Mouse (Mus musculus) lung, postnatal 0 days (tissue): Measurements from ENCODE around the gene Fbxw15. TPM values are rescaled to one million over a fixed set of nuclear protein-coding genes. Genes with fewer than 3 reads are reported as not detected.
"Not testable (repeated sequence)": the region's sequence is repeated elsewhere in the genome, so short reads cannot be mapped to it uniquely, and the experiment has no call there.

Source experiments
- ATAC-seq: fragments of 200-750 bp; cut with Nextera tagmentation; 2 replicates; pipeline ENCODE4 v1.8.0; 2017; ENCODE audit warnings: moderate library complexity
- DNase-seq: peaks from one replicate; pipeline ENCODE4 v3.0.0-alpha.2; 2016; ENCODE audit warnings: low spot score
- H3K27ac ChIP-seq: fragments of 300-500 bp; sonication (generic); 2 replicates; pipeline ENCODE4 v1.5.1; 2014; ENCODE audit warnings: antibody characterized with exemption, mild to moderate bottlenecking, low read length, mixed read lengths
- H3K27me3 ChIP-seq: fragments of 300-500 bp; sonication (generic); replicated peaks from 2 replicates; pipeline ENCODE4 v1.6.1; 2014; ENCODE audit warnings: low read length, mixed read lengths; ENCODE audit not compliant: insufficient read depth
- H3K36me3 ChIP-seq: fragments of 300-500 bp; sonication (generic); 2 replicates; pipeline ENCODE4 v1.6.1; 2014; ENCODE audit warnings: low read length, mixed read lengths; ENCODE audit not compliant: insufficient read depth
- H3K4me1 ChIP-seq: fragments of 300-500 bp; sonication (generic); 2 replicates; pipeline ENCODE4 v1.6.1; 2014; ENCODE audit warnings: antibody characterized with exemption, low read depth, low read length, mixed read lengths; ENCODE audit not compliant: insufficient read depth
- H3K4me2 ChIP-seq: fragments of 300-500 bp; sonication (generic); replicated peaks from 2 replicates; pipeline ENCODE4 v1.6.1; 2014; ENCODE audit warnings: low read depth, mild to moderate bottlenecking, low read length, moderate library complexity, mixed read lengths
- H3K4me3 ChIP-seq: fragments of 300-500 bp; sonication (generic); 2 replicates; pipeline ENCODE4 v1.5.1; 2014; ENCODE audit warnings: low read depth, low read length
- H3K9ac ChIP-seq: fragments of 300-500 bp; sonication (generic); replicated peaks from 2 replicates; pipeline ENCODE4 v1.6.1; 2014; ENCODE audit warnings: low read depth, mild to moderate bottlenecking
- H3K9me3 ChIP-seq: fragments of 300-500 bp; sonication (generic); 2 replicates; pipeline ENCODE4 v1.6.1; 2016; ENCODE audit warnings: low read length, mixed read lengths
- CTCF ChIP-seq: IDR thresholded peaks from 2 replicates; pipeline ENCODE4 v1.5.1; 2016; ENCODE audit warnings: antibody characterized with exemption, mild to moderate bottlenecking
- EP300 ChIP-seq: IDR thresholded peaks from 2 replicates; pipeline ENCODE4 v1.6.1; 2016; ENCODE audit warnings: antibody characterized with exemption, mild to moderate bottlenecking, control low read depth
- WGBS: fragments of 180-500 bp; shearing (Covaris S2); extraction: QIAGEN DNeasy Blood & Tissue Kit; methylation state at CpG from one replicate; pipeline ENCODE4 v1.1.7; 2014; 5-methylcytosine and 5-hydroxymethylcytosine counted together
- polyA plus RNA-seq: library from polyadenylated mRNA; unstranded; fragments of >200 nt; fragmentation: Nextera tagmentation; extraction: Ambion mirVana; gene quantifications from 2 replicates; pipeline ENCODE4 v1.2.1, GENCODE M21; 2015

Gene Fbxw15
- polyA plus RNA-seq, 1 experiment from 2014 or later: not detected

DNA sequence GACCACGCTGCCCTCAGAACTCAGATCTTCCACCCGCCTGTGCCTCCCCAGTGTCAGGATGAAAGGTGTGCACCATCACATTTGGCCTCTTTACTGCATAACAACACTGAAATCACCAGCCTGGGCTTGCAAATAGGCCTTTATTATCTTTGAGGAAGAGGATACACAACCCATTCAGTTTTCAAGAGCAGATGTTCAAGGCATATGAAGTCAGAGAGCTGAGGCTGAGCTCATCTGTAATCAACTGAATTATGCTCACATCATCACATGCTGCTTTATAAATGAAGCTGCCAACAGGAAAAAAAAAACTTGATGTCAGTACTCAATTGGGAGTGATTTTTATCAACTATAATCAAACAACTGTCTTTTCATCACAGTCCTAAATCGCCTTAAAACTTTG, 15.6 kb downstream of the Fbxw15 start:
- Histone ChIP-seq H3K4me1 (no peaks in the 10 kb centered on the region), H3K4me3 (no peak overlapping the region), H3K27ac (no peak overlapping the region), H3K9me3 (no peaks in the 10 kb centered on the region), H3K4me2 (no peak overlapping the region), H3K9ac (no peak overlapping the region), H3K27me3 (no peaks in the 10 kb centered on the region), H3K36me3 (no peaks in the 10 kb centered on the region)
- ATAC-seq: no peak
- WGBS: 59% methylated on average over 3 of the region's 3 CpGs
- TF ChIP-seq CTCF (no peak), EP300 (no peak)
- DNase-seq: no peak

DNA sequence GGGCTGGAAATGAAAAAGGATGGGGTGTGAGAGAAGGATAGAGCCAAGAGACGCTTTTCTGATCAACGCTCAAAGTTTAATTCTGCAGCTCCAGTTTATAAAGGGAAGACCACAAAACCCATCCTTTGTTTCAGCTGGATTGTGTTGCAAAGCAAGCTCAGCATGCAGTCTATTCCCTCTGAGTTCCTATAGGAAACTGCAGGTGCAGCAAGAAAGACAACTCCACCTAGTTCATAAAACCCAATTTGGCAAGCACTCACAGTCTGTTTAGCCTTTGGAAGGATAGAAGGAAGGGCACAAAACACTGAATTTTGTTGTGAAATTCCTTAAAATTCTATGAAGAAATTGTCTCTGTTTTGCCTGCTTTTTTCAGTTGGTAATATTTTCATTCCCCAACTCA, 18.4 kb downstream of the Fbxw15 start:
- H3K9me3 ChIP-seq, H3K27ac ChIP-seq, ATAC-seq, H3K9ac ChIP-seq, H3K27me3 ChIP-seq, H3K4me2 ChIP-seq, DNase-seq, H3K36me3 ChIP-seq, H3K4me1 ChIP-seq, H3K4me3 ChIP-seq: not testable (repeated sequence)
- 46% methylated on average over 2 of the region's 2 CpGs for WGBS

DNA sequence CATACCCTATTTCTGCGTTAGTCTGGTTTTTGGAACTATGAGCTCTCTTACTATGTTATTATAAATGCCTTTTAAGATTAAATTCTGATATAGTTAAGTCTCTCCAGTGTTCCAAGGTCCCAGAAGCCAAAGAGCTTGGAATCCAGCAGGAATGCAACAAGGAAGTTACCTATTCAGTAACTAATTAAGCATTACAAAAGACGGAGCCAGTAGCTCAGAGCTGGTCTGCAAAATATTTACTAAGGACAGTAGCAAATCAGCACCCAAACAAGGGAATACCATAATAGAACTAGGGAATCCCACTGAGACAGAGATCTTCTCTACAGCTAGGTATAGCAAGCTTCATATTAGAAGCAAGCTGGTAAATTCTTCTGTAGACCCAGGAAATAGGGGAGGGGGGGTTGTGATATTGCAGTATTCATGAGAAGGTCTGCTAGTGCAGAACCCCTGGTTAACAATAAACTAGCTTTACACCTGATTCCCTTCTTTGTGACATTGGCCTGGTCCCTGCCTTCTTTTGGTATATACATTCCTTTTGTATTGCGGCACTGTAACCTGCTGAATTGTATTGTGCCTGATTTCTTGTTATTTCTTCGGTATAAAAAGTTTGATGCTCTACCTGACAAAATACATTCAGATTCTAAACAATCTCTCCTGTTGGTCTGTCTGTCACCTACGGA, 44.5 kb downstream of the Fbxw15 start:
- WGBS: 68% methylated on average over 5 of the region's 5 CpGs
- H3K4me3 ChIP-seq: no peak overlapping the region
- no peak overlapping the region for H3K9ac ChIP-seq
- ATAC-seq (no peak), DNase-seq (no peak)
- H3K27me3 ChIP-seq: no peaks in the 10 kb centered on the region
- no peaks in the 10 kb centered on the region for H3K4me1 ChIP-seq
- no peak overlapping the region for H3K4me2 ChIP-seq
- H3K9me3 ChIP-seq: no peaks in the 10 kb centered on the region
- no peak for TF ChIP-seq CTCF
- no peak for TF ChIP-seq EP300
- H3K36me3 ChIP-seq: no peaks in the 10 kb centered on the region
- H3K27ac ChIP-seq: no peak overlapping the region

Other genes starting within 250 kb of the Fbxw15 start
- gene Fbxw28, start 228.6 kb downstream of the Fbxw15 start, polyA plus RNA-seq: not detected in 2 replicates
- not detected in 2 replicates for gene Fbxw22, start 164.0 kb downstream of the Fbxw15 start, polyA plus RNA-seq
- gene Fbxw16, start 119.1 kb downstream of the Fbxw15 start, polyA plus RNA-seq: not detected in 2 replicates
- gene Fbxw19, start 72.4 kb downstream of the Fbxw15 start, polyA plus RNA-seq: not detected in 2 replicates
- not detected in 2 replicates for gene Fbxw24, start 57.8 kb upstream of the Fbxw15 start, polyA plus RNA-seq
- gene Fbxw25, start 96.4 kb upstream of the Fbxw15 start, polyA plus RNA-seq: not detected in 2 replicates
- gene Fbxw18, start 134.4 kb upstream of the Fbxw15 start, polyA plus RNA-seq: not detected in 2 replicates
- not detected in 2 replicates for gene Fbxw26, start 177.8 kb upstream of the Fbxw15 start, polyA plus RNA-seq
- not detected in 2 replicates for gene Fbxw27, start 222.4 kb upstream of the Fbxw15 start, polyA plus RNA-seq
- not detected in 2 replicates for gene Spink8, start 244.0 kb upstream of the Fbxw15 start, polyA plus RNA-seq